Mouse (Mus musculus): ENCODE data around the gene Stk32b. TPM values are rescaled to one million over a fixed set of nuclear protein-coding genes. Genes with fewer than 3 reads are reported as not detected.
A peak's percentile ranks its signal among the peaks of the same experiment; 100 is the strongest.

The Stk32b gene
- not detected in 2 replicates for total RNA-seq (2017)

GRCm38 (mm10) chr5:37716505-37717372 is at the start of gene Stk32b:
Stk32b (minus strand) TSS chr5:37717171.
- ATAC-seq (replicated peaks; ENCODE audit: low read depth, poor library complexity, severe bottlenecking) = no peak

- ATAC-seq (replicated peaks; ENCODE audit: low read depth, poor library complexity, severe bottlenecking) = no peak
Measured at GRCm38 (mm10) chr5:37765851-37766250, 48.9 kb upstream of the Stk32b start.

- no peak for ATAC-seq (replicated peaks; ENCODE audit: low read depth, poor library complexity, severe bottlenecking)
Measured at GRCm38 (mm10) chr5:37762046-37762445, 45.1 kb upstream of the Stk32b start.

GRCm38 (mm10) chr5:37753366-37753765 is 36.4 kb upstream of the Stk32b start:
- no peak for ATAC-seq (replicated peaks; ENCODE audit: low read depth, poor library complexity, severe bottlenecking)

- peak; percentile 58; the same call in 1 of the 2 replicates for ATAC-seq (replicated peaks; ENCODE audit: low read depth, poor library complexity, severe bottlenecking)
Measured at GRCm38 (mm10) chr5:37752027-37752967, 35.3 kb upstream of the Stk32b start.

GRCm38 (mm10) chr5:37743889-37744707 is 27.1 kb upstream of the Stk32b start:
- ATAC-seq (replicated peaks; ENCODE audit: low read depth, poor library complexity, severe bottlenecking) = no peak

- no peak for ATAC-seq (replicated peaks; ENCODE audit: low read depth, poor library complexity, severe bottlenecking)
Measured at GRCm38 (mm10) chr5:37736213-37736612, 19.2 kb upstream of the Stk32b start.

- ATAC-seq (replicated peaks; ENCODE audit: low read depth, poor library complexity, severe bottlenecking) = no peak
Measured at GRCm38 (mm10) chr5:37735224-37735623, 18.3 kb upstream of the Stk32b start, which contains the start of gene Cytl1. Cytl1 (plus strand) TSS chr5:37735519.

- ATAC-seq (replicated peaks; ENCODE audit: low read depth, poor library complexity, severe bottlenecking) = no peak
Measured at GRCm38 (mm10) chr5:37730781-37731180, 13.8 kb upstream of the Stk32b start.

GRCm38 (mm10) chr5:37725220-37725886 is 8.4 kb upstream of the Stk32b start:
- ATAC-seq (replicated peaks; ENCODE audit: low read depth, poor library complexity, severe bottlenecking) = no peak

GRCm38 (mm10) chr5:37720670-37721069 is 3.7 kb upstream of the Stk32b start:
- ATAC-seq (replicated peaks; ENCODE audit: low read depth, poor library complexity, severe bottlenecking) = no peak

GRCm38 (mm10) chr5:37717384-37717963 is 503 bp upstream of the Stk32b start:
- ATAC-seq (replicated peaks; ENCODE audit: low read depth, poor library complexity, severe bottlenecking) = no peak

- no peak for ATAC-seq (replicated peaks; ENCODE audit: low read depth, poor library complexity, severe bottlenecking)
Measured at GRCm38 (mm10) chr5:37709257-37709904, 7.6 kb downstream of the Stk32b start.

- ATAC-seq (replicated peaks; ENCODE audit: low read depth, poor library complexity, severe bottlenecking) = no peak
Measured at GRCm38 (mm10) chr5:37708124-37708523, 8.8 kb downstream of the Stk32b start.

GRCm38 (mm10) chr5:37704962-37705361 is 12.0 kb downstream of the Stk32b start:
- no peak for ATAC-seq (replicated peaks; ENCODE audit: low read depth, poor library complexity, severe bottlenecking)

- no peak for ATAC-seq (replicated peaks; ENCODE audit: low read depth, poor library complexity, severe bottlenecking)
Measured at GRCm38 (mm10) chr5:37699757-37700156, 17.2 kb downstream of the Stk32b start.

GRCm38 (mm10) chr5:37697286-37697685 is 19.7 kb downstream of the Stk32b start:
- ATAC-seq (replicated peaks; ENCODE audit: low read depth, poor library complexity, severe bottlenecking) = no peak

- ATAC-seq (replicated peaks; ENCODE audit: low read depth, poor library complexity, severe bottlenecking) = no peak
Measured at GRCm38 (mm10) chr5:37695773-37696172, 21.2 kb downstream of the Stk32b start.

Data from common myeloid progenitor, adult 5-6 weeks (primary cell).